Mouse (Mus musculus): ENCODE measurements around the gene Cd3eap.

Cd3eap gene

DNA sequence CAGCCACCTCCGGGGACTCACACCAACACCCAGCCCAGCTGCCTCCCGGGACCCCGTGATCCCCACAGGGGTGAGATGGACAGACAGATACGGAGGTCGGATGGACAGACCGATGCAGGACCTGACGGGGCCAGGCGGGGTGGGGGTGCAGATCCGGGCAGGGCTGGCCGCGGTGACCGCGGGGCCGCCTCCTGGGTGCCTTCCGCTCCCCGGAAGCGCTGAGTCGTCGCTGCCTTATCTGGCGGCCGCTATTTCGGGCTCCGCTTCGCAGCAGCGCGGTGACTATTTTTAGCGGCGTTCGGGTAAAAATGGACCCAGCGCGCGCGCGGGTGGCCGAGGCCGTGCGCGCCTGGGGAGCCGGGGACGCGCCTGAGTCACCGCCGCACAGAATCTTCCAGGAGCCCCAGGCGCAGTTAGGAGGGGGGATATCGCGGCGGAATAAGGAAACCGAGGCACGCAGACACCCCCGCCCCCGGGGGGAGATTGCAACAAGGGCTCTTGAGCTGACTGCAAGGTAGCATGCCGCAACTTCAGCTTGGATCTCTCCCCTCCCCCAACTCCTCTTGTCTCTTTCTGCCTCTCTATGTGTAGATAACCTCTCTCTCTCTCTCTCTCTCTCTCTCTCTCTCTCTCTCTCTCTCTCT lies 26.5 kb downstream of the Cd3eap start:
- DNase-seq (ENCODE audit: extremely low spot score, low spot score) = peak; percentile 68

DNA sequence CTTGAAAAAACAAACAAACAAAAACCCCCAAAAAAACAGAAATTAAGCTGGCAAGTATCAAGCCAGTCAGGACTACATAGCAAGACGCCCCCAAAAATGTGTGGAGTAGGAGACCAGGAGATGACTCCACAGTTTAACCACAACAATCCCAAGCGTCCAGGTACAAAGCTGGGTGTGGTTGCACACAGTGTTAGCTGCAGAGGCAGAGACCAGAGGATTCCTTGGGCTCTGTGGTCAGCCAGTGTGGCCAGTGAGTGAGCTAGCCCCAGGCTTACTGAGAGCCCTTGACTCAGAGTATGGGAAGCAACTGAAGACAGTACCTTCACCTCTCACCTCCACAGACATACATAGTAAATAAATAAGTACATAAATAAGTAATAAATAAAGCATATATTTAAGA lies 27.4 kb downstream of the Cd3eap start:
- no peak for DNase-seq (ENCODE audit: extremely low spot score, low spot score)

DNA sequence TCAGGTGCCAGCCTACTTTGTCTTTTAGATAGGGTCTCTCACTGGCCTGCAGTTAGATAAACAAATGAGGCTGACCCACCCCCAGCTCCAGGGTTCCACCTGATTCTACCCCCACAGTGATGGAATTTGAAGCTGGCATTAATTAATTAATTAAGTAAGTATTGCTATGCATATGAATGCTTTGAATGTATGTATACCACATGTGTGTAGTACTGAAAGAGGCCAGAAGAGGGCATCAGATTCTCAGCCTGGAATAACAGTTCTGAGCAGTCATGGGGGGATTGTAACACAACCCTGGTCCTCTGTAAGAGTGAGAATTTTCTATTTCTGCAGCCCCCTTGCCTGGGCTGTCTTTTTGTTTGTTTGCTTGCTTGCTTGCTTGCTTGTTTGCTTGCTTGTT lies 30.9 kb downstream of the Cd3eap start:
- DNase-seq (ENCODE audit: extremely low spot score, low spot score) = no peak

DNA sequence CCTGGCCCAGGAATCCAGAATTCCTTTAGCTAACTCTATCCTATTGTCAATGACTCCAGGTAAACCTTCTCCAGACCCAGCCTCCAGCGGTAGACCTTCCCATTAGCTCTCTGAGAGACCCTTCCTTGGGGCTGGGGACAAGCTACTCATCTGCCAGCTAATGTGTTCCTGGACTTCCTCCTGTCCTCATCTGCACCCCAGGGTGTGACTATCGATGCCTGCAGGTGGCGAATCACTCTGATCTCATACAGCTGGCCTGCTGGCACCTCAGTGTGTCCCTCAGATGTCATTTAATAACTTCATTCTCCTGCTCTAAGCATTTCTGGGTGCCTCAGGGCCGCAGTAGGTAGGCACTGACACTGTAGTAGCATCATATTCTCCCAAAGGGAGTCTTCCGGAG lies 31.5 kb downstream of the Cd3eap start:
- no peak for DNase-seq (ENCODE audit: extremely low spot score, low spot score)

DNA sequence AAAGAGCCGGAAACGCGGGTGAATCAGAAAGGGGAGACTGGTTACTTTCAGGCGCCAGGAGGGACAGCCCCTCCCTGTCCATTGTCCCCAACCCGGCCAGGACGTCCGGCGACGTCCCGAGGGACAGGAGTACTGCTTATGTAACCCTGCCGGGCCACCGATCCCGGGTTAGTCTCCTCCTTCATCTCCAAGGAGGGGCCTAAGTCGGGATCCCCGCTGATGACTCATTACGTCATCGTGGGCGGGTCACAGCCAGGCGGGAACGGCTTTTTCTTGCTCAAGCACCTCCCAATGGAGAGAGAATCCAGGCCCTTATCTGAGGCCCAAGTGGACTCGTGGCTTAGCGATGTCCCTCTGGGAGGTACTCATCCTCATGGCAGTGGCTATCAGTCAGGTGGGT lies 32.2 kb downstream of the Cd3eap start:
- DNase-seq (ENCODE audit: extremely low spot score, low spot score) = peak; percentile 85

DNA sequence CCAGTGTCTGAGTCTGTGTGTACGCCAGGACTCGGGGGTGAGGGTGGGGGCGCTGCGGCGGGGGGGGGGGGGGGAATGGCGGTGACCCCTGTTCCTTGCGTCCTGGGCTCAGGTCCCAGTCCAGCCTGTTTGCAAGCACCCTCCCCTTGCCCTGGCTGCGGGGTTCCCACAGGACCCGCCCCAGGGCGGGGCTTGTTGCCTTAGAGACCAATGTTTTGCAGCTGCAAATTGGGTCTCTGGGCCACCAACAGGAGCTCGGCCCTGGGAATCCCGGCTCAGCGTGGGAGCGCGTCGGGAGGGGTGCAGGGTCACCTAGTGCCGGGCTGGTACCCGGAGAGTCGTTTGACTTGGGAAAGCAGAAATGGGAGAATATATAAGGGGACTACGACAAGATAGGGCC lies 32.9 kb downstream of the Cd3eap start:
- peak; percentile 90 for DNase-seq (ENCODE audit: extremely low spot score, low spot score)

DNA sequence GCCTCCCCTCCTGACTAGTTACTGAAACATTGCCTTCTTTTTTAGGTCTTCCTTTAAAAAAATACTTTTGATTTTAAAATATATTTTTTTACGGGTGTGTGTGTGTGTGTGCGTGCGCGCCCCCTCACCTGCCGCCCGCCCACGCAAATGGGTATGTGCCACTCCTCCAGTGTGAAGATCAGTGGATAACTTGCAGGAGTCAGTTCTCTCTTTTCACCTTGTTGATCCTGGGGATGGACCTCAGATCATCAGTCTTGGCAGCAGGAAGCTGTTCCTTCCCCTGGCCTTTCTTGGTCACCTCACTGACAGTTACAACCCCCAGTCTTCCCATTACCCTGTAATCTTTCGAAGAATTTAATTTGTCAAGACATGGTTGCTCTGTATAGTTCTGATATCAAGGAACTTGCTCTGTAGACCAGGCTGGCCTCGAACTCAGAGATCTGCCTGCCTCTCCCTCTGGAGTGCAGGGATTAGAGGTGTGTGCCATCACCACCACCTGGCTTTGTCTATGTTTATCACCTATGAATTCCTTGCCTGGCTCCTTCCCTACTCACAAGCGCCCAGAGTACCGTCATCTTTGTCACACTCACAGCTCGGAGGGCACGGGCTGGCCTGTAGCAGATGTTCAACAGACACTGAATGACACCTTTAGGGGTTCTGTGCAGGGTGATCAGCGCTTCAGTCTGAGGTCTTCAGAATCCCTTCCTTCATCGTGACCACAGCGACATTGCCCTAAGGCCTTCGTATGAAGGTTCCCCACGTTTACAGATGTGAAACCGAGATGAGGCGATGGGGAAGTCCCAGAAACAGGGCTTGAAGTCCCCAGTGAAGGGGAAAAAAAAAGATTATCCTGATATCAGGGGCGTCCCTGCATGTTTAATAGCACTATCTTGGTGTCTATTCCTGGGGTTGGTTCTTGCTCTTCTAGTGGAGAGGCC lies 33.8 kb downstream of the Cd3eap start:
- no peak for DNase-seq (ENCODE audit: extremely low spot score, low spot score)

DNA sequence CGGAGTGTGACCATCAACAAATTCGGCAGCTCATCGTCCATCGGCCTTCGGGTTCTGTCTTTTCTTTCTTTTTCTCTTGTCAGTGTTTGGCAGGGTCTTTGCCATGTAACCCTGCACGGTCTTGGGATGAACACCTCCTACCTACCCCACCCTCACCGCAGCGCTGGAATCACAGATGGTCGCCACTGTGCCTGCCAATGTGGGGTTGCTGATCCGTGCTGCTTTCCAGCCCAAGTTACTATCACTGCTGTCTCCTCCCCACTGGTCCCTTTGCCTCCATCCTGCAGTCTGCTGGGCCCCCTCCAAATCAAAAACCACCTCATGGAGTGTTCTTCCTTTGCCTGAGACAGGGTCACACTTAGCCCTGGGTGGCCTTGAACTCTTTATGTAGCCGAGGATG lies 35.1 kb downstream of the Cd3eap start:
- no peak for DNase-seq (ENCODE audit: extremely low spot score, low spot score)

DNA sequence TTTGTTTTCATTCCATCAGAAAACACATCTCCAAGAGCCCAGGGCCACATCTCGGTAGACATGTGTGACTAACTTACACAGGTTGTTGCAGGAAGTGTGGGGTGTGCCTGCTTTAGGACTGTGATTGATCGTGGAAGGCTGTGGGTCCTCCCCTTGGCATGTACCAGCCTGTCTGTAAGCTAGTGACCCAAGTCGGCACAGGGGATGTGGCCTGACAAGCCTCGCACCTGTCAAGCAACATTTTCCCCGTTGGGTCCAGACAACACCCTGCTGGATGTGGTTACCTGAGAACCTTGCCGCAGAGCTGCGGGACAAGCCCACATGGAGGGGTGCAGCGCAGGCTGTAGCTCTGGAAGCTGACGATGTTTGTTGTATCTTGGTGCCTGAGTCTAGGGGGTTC lies 36.8 kb downstream of the Cd3eap start:
- no peak for DNase-seq (ENCODE audit: extremely low spot score, low spot score)

DNA sequence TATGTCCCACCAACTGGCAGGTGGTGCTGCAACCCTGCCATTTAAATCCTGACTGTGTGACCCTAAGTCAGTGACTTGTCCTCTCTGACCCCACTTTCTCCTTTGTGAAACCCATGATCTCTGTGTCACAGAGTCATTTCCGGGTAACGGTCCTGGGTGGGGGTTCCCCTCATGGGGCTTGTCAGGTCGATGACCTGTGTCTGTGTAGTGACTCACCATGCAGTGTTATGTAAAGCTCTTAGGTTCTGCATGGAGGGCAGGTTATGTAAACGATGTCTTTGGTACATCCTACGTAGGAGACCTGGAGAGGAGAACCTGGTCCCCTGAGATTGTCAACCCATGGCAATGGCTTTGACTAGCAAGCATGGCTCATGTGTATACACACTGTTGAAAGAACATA lies 37.8 kb downstream of the Cd3eap start:
- DNase-seq (ENCODE audit: extremely low spot score, low spot score) = no peak

DNA sequence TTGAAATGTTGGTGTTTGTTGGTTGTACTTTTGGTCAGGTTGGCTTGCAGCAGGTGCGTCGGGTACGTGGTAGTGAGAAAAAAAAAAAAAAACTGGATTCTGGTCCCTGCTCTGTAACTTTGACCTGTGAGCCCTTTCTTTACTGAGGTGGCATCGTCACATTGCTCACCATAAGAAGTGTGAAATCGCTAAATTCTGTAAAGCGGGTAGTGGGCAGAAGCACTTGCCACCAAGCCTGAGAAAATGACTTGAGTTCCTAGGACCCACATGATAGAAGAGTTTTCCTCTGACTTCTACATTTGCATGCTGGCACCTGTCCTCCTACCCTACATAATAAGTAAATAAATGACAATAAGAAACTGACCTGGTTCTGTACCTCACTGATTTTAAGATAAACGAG lies 38.6 kb downstream of the Cd3eap start:
- DNase-seq (ENCODE audit: extremely low spot score, low spot score) = no peak

DNA sequence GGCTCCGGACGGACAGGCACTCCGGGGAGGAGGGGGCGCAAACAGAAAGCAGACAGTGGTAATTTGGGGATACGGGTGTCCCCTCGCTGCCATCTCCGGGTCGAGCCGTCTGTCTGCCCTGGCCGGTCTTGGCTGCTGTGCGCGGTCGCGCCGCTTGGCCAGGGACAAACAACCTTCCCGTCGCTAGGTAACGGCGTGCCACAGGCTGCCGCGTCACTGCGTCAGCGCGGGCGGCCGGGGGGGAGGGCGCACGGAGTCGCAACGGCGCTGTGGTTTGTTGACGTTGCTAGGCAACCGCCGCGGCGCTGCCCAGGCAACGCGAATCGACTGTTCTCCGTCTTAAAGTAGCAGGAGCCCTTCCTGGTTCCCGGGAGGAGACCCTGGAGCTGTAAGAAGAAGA lies 39.4 kb downstream of the Cd3eap start:
- DNase-seq (ENCODE audit: extremely low spot score, low spot score) = peak; percentile 97

DNA sequence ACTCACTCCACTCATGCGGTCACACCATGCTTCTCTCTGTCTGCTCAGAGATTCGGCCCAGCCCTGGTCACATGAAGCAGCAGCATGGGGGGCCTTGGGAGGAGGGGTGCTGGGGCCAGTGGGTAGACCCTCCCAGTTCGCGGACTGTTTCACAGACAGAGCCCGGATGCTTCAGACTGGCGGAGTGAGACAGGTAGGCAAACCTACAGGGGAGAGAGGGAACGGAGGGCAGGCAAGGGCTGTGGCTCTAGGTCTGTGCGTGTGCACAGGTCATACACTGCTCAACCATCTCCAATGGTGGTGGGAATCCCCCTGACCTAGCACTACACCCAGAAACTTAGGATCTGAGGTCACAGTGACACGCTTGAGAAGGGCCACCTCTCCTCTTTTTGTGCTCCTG lies 39.8 kb downstream of the Cd3eap start:
- DNase-seq (ENCODE audit: extremely low spot score, low spot score) = peak; percentile 31

DNA sequence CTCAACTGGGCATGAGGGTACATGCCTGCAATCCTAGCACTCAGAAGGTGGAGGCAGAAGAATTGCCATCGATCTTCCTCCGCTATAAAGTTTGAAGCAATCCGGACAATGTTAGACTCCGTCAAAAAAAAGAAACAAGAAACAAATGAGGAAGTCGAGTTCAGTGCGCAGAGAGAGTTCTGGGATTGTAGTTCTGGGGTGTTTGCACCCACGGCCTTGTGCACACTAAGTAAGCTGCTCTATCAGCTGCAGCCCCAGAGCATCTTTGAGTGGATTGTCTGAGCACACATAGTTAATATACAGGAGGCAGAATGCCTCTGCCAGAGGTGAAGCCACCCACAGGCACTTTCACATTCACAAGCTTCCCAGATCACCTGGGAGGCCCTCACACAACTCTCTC lies 40.6 kb downstream of the Cd3eap start:
- DNase-seq (ENCODE audit: extremely low spot score, low spot score) = no peak

DNA sequence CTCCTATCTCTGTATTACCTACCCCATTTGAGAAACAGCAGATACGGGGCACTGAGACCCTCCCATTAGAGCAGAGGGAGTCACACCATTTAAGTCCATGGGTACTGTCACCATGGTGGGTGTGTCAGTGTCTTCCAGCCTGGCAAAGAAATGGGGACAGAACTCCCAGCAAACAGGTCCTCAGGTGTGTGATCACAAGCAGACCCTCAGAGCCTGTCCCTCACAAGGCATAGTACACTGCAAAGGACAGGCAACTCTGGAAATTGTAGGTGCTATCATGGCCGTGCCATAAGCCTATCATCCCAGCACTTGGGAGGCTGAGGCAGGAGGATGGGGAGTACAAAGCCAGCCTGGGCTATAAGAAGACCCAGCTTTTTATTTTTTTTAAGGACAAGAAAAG lies 41.1 kb downstream of the Cd3eap start:
- no peak for DNase-seq (ENCODE audit: extremely low spot score, low spot score)

DNA sequence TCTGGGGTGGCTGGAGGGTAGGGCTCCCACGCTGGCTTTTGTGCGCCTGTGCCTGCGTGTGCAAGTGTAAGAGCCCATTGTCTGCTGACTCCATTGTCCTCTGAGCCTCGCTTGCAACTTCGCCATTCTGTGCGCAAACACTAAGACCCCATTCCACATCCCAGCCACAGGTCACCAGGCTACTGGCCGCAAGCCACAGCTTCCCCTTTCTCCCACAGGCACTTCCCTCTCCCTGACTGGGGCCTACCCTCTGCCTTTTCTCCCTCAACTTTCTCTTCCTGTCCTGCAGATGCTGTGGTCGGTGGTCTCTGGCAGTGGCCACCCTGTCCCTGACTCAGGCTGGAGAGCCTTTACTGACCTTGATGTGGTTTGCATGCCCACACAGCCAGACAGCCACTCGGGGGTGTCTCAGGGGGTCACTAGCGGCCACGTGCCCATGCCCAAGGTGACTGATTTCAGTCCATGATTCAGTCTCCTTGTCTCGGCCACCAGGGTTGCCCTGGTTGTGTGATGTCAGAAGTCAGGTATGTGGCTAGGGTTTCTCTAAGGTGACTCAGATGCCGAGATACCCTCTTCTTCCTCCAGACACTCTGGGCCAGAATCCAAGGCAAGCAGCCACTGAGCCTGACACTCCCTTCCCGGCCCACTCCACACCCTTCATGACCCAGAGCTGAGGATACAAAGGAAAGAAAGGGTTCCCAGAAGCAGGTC lies 42.7 kb downstream of the Cd3eap start:
- DNase-seq (ENCODE audit: extremely low spot score, low spot score) = no peak

DNA sequence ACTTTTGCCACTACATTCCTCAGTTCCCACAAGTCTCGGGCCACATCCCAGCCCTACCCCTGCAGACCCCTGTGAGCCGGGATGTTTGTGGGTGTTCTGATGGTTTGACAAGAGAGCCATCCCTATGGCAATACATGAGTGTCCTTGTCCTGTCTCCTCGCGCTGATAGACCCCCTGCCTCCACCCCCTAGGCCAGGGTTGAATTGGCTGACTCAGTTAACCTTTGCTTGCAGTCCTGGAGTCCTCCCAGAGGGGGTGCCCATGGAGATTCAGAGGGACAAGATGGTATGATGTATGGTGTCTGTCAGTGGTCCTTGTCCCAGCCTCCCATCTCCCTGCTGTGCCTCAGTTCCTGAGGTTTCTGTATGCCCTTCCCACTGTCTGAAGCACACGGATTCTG lies 45.2 kb downstream of the Cd3eap start:
- DNase-seq (ENCODE audit: extremely low spot score, low spot score) = no peak

DNA sequence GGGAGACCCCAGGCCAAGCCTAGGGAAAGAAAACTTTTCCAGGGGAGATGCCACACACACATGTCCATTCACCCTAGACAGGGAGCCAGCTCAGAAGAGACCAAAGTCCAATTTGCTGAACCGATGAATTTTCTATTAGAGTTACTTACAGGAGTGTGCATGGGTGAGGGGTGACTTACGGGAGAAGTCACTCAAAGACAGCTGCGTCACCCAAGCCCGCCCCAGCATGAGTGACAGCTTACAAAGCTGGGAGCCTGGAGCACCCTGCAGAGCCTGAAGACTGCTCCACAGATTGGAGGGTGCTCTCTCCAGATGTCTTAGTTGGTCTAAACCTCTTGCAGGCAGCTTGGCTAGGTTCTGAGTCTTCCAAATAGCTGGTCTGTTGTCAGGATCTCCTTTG lies 47.3 kb downstream of the Cd3eap start:
- no peak for DNase-seq (ENCODE audit: extremely low spot score, low spot score)

DNA sequence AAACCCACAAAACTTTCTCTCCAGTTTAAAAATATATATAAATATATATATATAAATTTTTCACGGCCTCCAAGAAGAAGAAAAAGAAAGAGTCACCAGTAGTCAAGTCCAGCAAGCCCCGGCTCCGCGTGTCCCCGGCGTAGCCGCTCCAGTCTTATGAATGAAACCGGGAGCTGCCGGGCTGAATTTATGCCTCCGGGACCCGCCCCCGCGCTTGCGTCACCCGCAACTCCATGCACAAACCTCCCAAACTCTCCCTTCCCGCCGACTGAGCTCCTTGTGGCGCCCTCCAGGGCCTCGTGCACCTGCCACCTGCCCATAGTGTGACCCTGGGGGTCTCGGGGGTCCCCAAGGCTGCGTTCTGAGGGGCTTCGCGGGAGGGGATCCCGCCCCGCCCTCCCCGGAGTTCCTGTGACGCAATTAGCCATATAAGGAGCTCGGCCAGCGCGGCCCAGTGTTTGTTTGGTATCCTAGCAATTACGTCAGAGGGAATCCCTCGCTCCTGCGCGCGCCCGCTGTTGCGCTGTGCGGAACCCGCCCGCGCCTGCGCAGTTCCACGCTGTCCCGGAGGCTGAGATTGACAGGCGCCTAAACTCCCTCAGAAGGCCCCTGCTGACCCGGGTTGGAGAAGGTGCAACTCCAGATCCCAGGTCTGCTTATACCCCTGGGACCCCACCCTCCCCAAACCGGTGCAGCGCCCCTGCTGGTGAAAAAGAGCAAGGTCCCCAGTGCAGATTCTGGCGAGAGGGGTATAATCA lies 49.2 kb downstream of the Cd3eap start, which contains the start of gene Fosb:
Fosb (minus strand) TSS at position 168 of the 758 bp plus-strand sequence.
- peak; percentile 93 for DNase-seq (ENCODE audit: extremely low spot score, low spot score)

DNA sequence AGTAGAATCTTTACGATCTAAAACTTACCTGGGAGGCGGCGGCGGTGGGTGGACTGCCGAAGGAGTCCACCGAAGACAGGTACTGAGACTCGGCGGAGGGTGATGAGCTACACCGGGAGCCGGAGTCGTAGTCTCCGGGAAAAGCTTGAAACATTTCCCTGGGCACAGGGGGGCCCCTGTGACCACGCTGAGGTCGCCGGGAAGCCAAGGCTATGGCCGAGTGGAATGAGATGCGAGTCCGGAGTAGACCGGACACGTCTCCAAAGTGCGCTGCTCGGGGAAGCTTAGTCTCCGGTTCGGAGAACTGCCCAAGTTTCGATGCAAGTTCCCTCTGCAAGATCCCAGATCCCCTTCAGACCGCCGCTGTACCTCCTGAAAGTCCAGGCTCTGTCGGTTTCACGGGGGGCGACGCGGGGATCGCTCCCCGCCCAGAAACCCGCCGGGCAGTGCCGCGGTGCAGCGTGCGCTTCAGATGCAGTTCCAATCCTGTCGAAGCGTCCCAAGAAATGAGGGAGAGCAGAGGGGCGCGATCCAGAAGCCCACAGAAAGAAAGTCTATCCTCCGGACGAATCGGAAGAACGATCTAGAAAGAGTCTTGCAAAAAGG lies 49.9 kb downstream of the Cd3eap start:
- DNase-seq (ENCODE audit: extremely low spot score, low spot score) = peak; percentile 44
